In the genomic region with DNA sequence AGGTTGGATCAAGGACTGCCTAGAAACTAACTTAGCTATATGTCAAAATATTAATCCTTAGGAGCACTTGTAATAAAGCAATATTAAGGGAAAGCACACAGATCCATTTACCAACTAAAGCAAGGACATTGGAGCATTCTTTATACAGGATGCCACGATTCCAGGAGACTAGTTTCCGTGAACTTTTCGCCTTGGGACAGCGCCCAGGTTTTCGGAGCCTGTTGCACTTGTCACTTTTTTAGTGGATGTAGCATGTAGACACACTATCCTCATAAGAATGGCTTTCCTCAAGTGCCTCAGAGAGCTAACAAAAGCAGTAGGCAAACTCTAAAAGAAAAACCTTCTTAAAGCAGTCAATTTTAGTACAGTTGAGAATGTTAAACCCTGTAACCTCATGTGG, we compare ENCODE assay signal across 1 mouse cellular context. TPM values are rescaled to one million over a fixed set of nuclear protein-coding genes. Genes with fewer than 3 reads are reported as not detected.
"Had no signal": no experiment of that assay in that cellular context is flagged by ENCODE, and none has a peak within 500 bp of the region (broad histone marks: within the 10 kb centered on the region; RNA-seq: fewer than 3 reads in every experiment).

No protein-coding gene starts in this region.

RNA-seq across cellular contexts. Expression of a gene that starts 50.4 kb away (rescaled TPM):
- total RNA-seq: megakaryocyte-erythroid progenitor cell, adult 5-6 weeks had no signal
